Mouse (Mus musculus) 3134 (cell line): ENCODE data around the gene Atp12a.

Experiments
- DNase-seq: peaks from one replicate; pipeline ENCODE4 v3.0.0-alpha.2; 2011; ENCODE audit warnings: low spot score; ENCODE audit not compliant: insufficient read length; ENCODE audit errors: extremely low read depth

Gene Atp12a

GRCm38 (mm10) chr14:56364711-56365237 lies at the start of gene Atp12a:
Atp12a (plus strand) TSS chr14:56365068.
- no peak for DNase-seq

- no peak for DNase-seq
Measured at GRCm38 (mm10) chr14:56315519-56315918, 49.3 kb upstream of the Atp12a start.

GRCm38 (mm10) chr14:56316333-56316732 lies 48.5 kb upstream of the Atp12a start:
- DNase-seq: no peak

- no peak for DNase-seq
Measured at GRCm38 (mm10) chr14:56322982-56323381, 41.9 kb upstream of the Atp12a start.

- no peak for DNase-seq
Measured at GRCm38 (mm10) chr14:56325038-56325437, 39.8 kb upstream of the Atp12a start.

GRCm38 (mm10) chr14:56333700-56334099 lies 31.2 kb upstream of the Atp12a start:
- DNase-seq: no peak

- DNase-seq: no peak
Measured at GRCm38 (mm10) chr14:56334437-56334836, 30.4 kb upstream of the Atp12a start.

- no peak for DNase-seq
Measured at GRCm38 (mm10) chr14:56336032-56336431, 28.8 kb upstream of the Atp12a start.

- DNase-seq: no peak
Measured at GRCm38 (mm10) chr14:56337075-56337474, 27.8 kb upstream of the Atp12a start.

GRCm38 (mm10) chr14:56337696-56338095 lies 27.2 kb upstream of the Atp12a start:
- DNase-seq: no peak

- no peak for DNase-seq
Measured at GRCm38 (mm10) chr14:56338882-56339442, 25.9 kb upstream of the Atp12a start.

GRCm38 (mm10) chr14:56348704-56349103 lies 16.2 kb upstream of the Atp12a start:
- DNase-seq: no peak

- DNase-seq: no peak
Measured at GRCm38 (mm10) chr14:56349541-56349940, 15.3 kb upstream of the Atp12a start.

GRCm38 (mm10) chr14:56351959-56352660 lies 12.8 kb upstream of the Atp12a start:
- no peak for DNase-seq

- DNase-seq: no peak
Measured at GRCm38 (mm10) chr14:56354803-56355202, 10.1 kb upstream of the Atp12a start.

GRCm38 (mm10) chr14:56355396-56355795 lies 9.5 kb upstream of the Atp12a start:
- no peak for DNase-seq

- DNase-seq: no peak
Measured at GRCm38 (mm10) chr14:56356196-56356595, 8.7 kb upstream of the Atp12a start.

- DNase-seq: no peak
Measured at GRCm38 (mm10) chr14:56358422-56358821, 6.4 kb upstream of the Atp12a start.

GRCm38 (mm10) chr14:56359131-56359530 lies 5.7 kb upstream of the Atp12a start:
- DNase-seq: no peak

GRCm38 (mm10) chr14:56365292-56365691 lies 424 bp downstream of the Atp12a start:
- DNase-seq: no peak

GRCm38 (mm10) chr14:56366712-56367111 lies 1.8 kb downstream of the Atp12a start:
- DNase-seq: no peak

GRCm38 (mm10) chr14:56368834-56369233 lies 4.0 kb downstream of the Atp12a start:
- no peak for DNase-seq
